Mouse (Mus musculus) testis, adult 2 months (tissue): ENCODE measurements at regions not wholly inside any gene's neighbourhood (a gene's known extent, or its start where the extent isn't known, plus 50 kb on each side); places are given as distances from the start of the nearest gene placed in this dataset.

Source experiments
- CTCF ChIP-seq: fragments of 200-500 bp; IDR thresholded peaks from 2 replicates; pipeline ENCODE4 v1.5.1; 2012; ENCODE audit warnings: low read depth, mild to moderate bottlenecking, inconsistent platforms, low read length, moderate library complexity; ENCODE audit not compliant: control insufficient read depth, insufficient read depth, insufficient replicate concordance
- POLR2A ChIP-seq: fragments of 200-500 bp; IDR thresholded peaks from 2 replicates; pipeline ENCODE4 v1.6.1; 2012; ENCODE audit warnings: low read depth, mild to moderate bottlenecking, inconsistent platforms, low read length, moderate library complexity; ENCODE audit not compliant: control insufficient read depth

- TF ChIP-seq CTCF (no peak), POLR2A (no peak)
Observed at GRCm38 (mm10) chr12:26679887-26680567, 211.0 kb downstream of the Cmpk2 start.
